Mouse (Mus musculus): ENCODE results near the gene Akna.

Akna gene

GRCm38 (mm10) chr4:63409317-63409907, 6.3 kb upstream of the Akna start:
- no peak for DNase-seq

DNA sequence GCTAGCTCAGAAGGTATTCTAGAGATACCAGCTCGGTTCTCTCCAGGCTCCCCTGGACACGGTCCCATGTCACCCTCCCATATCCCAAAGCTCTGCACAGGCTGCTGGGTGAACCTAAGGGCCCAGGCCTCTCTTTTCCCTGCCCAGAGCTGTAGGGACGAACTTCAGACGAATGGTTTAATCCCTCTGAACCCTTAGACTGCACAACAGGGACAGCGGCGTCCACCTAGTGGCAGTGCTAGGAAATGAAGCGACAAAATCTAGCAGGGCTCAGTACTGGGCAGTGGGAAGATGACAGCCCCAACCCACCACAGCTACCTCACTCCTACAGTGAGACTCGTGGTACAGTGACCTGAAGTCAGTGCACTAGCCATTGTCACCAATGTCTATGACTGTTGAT, 5.5 kb upstream of the Akna start:
- DNase-seq = peak; percentile 60

DNA sequence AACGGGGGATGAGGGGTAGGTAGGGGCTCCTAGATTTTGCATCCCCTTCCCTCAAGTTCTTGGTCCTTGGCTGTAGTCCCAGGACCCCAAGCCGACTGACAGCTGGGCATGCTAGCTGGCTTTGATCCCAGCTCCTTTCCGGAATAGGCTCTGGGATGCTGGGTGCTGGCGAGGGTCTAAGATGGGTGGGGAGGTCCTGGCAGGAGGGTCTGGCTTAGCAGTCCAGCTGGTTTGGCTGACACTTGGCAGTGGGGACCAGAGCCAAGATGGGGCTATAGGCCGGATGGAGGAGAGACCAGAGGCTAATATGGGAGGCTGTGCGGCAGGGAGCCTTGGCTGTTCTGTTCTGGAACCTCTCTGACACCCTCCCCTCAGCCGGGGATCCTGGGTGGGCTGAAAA, 5.1 kb upstream of the Akna start:
- no peak for DNase-seq

- no peak for DNase-seq
These were observed 2.5 kb upstream of the Akna start for GRCm38 (mm10) chr4:63405683-63406082.

DNA sequence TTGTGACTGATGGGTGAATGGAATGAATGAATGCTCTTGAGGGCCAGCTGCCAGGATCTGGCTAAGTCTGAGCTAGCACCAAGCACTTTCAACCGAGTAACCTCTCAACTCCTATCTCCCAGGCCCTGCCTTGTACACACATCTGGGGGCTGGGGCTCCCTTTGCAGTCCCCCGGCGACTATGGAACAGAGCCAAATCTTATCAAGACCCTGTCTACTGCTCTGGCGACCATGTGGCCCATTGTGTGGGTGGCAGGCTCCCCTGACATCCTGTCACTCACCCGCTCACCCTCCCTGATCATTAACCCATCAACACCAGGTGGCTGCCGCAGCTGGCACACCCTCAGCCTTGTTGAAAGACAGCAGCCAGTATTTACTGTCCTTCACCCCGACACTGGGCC, 1.9 kb upstream of the Akna start:
- no peak for DNase-seq

DNA sequence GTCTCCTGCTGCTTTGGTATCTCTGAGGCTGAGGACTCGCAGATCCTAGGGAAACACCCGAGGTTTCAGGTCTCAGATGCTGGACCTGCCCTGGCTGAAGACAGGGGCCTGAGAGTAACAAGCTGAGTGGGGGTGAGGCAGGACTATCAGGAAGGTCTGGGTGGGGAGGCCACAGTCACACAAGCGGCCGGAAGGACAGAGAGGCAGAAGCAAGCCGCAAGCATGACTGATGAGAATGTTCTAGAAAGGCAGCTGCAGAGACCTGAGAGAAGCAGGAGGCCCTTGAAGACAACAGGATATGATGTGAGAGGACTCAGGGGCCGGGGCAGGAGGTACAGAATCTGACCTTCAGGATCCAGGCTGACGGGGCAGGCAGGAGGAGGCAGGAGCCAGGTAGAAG, 1.1 kb upstream of the Akna start:
- DNase-seq = no peak

- DNase-seq = no peak
These were observed 596 bp downstream of the Akna start for GRCm38 (mm10) chr4:63402558-63402957.

DNA sequence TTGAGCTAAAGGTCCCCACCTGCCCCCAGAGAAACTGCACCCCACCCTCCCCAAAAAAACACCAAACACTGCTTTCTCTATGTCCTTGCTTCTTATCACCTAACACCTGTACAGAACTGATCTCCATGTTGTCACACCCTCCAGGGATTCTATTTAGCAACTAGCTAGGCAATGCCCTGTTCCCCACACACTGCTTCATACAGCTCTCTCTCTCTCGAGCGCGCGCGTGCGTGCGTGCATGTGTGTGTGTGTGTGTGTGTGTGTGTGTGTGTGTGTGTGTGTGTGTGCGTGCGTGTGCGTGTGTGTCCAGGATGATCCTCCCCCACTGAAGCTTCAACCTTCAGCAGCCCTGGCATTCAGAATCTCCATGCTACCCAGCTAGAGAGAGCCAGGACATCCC, 1.1 kb downstream of the Akna start:
- no peak for DNase-seq

DNA sequence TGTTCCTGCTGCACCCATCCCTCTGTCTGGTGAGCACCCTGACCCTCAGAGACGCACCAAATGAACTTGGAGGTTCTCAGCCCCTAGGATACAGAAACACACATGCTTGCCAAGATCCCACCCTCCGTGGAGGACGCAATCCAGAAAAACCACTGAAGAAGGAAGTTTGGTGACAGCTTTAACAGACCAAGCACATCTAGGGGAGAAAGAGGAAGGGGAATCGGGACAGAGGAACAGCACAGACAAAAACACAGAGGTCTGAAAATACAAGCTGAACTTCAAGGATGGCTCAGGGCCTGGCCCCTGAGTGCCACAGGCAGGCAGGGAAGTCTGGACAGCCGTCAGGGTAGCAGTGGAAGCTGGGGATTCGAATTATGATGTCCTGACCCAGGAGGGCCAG, 1.5 kb downstream of the Akna start:
- DNase-seq = no peak

DNA sequence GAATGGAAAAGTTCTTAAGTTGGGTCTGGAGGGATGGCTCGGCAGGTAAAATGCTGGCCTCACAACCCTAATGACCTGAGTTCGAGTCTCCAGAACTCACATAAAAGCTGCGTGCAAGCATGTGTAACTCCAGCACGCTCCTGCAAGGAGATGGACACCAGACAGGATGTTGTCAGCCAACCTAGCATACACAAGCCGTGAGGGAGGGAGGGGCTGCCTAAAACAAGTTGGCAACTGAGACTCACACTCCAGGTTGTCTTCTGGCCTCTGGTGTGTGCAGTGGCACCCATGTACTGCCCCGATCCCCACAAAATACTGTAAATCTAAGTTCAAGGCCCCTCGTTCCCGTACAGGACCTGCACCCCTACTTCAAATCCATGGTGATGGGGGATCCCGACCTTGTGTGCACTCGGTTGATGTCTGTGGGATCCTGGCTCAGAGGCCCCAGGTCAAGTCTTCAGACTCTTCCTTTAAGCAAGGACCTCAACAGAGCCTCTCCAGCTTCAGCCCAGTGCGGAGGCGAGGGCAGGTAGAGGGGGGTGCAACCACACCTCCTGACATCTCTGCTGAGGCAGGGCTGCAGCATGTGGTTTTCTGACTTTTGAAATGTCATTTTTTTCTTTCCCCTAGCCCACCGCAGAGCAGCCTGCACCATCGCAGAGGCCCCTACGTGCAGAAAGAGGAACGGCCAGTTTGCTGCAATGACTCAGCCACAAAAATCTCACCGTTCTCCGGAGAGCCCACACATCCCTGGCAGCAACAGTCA, 2.4 kb downstream of the Akna start:
- DNase-seq = no peak

DNA sequence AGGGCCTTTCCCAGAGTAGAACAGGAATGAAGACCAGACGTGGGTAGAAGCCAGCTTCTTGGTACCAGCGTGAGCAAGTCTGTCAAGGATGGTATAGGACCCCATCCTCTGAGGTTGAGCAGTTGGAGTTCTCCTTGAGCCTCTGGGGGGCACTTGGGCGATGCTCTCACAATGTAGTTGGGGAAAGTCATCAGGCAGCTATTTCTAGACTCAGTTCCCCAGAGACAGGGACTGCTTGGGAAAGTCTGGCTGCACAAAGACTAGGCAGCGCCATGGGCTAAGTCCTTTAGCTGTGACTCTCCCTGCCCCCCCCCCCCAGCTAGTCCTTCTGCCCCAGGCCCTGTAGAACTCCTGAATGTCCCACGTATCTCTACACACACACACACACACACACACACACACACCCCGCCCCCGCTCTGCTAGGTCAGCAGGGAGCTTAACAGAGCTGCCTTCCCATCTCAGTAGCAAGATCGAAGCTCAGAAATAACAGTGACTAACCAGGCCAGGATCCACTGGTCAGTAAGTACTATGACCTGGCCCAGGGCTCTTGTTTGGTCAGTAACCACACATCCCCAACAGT, 3.4 kb downstream of the Akna start:
- no peak for DNase-seq

DNA sequence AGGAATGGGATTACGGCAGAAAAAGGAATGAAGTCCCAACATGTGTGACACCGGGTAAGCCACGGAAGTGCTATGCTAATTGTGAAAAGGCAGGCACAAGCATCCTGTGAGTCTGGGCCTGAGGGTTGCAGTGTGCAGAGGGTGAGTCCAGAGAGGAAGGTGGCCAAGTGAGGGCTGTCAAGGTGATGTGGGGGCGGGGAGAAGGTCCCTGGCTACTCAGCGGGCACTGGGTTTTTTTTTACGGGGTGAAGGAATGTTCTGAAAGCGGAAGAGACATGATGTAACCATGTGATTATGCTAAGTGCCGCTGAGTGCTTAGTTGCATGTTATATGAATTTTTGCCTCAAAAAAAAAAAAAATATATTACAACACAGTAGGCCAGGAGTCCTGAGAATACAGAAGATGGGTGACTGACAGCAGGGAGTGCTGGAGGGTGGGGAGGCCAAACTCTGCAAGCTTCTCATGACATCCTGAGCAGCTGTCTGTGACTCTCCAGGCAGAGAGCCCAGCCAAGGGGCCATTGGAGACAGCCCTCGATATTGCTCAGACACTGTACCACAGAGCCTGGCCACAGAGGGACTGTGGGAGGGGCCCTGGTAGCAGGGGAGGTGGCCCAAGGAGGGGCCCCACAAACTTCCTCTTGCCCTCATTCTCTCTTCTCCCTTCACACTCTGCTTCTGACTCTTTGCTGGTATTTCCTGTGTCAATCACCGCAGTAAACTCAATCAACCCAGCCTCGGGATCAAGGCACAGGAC, 4.1 kb downstream of the Akna start:
- DNase-seq = no peak

DNA sequence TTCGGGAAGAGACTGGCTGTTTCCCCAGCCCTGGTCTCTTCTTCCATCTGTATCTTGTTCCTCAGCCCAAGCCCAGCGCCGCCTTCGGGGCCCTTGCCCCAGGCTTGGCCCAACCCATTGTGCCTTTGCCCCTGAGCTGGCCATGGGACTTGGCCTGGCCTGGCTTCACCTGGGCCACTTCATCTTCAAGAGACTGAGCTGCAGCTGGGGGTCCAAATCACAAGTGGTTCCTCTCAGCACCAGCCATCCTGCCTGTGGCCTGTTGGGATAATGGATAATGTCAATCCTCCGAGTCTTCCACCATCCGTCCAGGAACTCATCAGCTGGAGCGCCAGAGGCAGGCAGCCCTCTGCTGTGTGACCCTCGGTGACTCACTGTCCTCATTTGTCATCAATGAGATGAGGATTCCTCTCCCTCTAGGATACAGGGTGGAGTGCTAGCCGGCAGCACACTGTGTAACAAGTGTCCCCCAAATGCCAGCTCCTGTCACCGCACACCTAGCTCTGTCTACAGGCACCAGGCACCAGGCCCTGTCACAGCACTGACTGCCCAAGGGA, 5.1 kb downstream of the Akna start:
- DNase-seq = no peak

DNA sequence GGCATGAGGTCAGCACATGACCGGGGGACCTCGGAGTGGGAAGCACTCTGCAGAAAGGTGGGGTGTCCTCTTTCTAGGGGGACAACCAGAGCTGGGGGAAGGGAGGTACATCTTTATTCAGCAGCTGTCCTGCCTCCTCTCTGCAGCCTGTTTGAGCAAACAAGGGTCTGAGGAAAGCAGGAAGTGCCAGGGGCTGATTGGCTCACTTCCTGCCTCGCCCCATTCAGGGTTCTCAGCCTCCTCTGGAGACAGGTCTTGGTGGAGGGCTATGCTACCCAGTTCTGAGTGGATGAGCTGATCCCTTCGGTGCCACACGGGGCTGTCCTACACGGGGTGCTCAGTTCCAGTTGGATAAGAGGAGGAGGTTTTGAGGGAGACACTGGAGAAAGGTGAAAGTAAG, 11.8 kb downstream of the Akna start:
- DNase-seq = no peak

- DNase-seq = no peak
These were observed 13.1 kb downstream of the Akna start for GRCm38 (mm10) chr4:63389887-63390528.

DNA sequence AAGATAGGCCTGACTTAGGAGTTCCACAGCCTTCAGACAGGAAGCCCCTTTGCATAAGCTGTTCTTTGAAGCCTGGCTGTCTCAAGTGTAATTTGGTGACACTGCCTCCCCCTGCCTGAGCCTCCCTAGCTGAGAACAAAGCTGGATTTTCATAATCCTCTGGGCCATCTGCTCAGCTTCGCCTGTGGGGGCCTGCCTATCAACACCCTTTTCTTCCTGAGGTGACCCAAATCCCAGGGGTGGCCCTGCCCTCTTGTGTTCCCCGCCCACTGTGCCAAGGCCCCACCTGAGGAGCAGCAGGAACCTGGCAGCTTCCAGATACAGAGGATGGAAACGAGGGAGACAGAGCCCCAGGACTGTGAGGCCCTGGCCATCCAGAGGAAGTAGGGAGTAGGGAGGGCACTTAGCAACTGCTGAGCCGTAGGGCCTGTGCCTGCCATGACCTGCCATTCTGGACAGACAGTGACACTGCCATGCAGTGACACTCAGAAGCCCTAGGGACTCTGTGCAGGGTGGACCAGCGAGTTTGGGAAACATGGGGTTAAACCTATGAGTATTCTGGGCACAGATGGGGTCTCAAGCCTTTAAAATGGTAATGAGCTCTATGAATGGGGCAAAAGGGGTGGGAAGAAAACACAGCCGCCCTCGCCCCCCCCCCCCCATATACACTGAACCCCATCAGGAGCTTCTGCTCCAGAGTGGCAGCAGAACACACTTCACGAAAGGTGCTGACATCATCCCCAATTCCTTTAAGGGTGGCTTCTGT, 13.8 kb downstream of the Akna start:
- DNase-seq = no peak

GRCm38 (mm10) chr4:63388029-63388428, 15.1 kb downstream of the Akna start:
- no peak for DNase-seq

- no peak for DNase-seq
These were observed 17.4 kb downstream of the Akna start for GRCm38 (mm10) chr4:63385784-63386183.

DNA sequence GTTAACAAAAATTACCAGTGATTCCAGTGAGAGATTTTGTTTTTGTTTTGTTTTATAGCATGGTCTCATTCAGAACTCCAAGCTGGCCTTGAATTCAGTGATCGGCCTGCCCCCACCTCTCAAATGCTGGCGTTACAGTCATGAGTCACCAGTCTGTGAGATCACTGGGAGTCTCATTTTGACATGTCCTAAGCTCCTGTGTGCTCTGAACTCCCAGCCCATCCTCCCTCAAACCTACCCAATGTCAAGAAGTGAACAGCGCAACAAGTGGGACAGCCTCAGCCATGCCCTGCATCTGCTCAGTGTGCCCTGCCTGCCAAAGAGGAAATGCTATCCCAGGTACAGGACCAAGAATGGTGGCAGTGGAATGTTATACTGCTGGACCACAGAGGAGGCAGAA, 17.9 kb downstream of the Akna start:
- no peak for DNase-seq

DNA sequence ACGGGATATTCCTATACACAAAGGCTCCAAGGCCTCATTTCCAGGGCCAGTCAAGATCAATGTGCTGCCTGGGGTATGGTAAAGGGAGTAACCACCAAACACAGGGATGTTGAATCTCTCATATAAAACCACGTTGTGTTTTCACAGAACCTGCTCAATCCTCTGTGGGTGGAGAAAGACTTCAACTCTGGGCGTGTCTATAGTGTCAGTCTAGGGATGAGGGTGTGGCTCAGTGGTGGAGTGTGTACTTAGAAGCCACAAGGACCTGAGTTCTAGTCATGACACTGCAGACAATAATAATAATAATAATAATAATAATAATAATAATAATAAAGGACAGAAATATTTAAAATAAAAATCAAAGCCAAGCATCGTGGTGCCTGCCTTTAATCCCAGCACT, 18.9 kb downstream of the Akna start:
- no peak for DNase-seq

- DNase-seq = no peak
These were observed 19.7 kb downstream of the Akna start for GRCm38 (mm10) chr4:63383474-63383873.

GRCm38 (mm10) chr4:63382676-63383369, 20.3 kb downstream of the Akna start:
- no peak for DNase-seq
